Mouse (Mus musculus) cerebellum, adult 2 months (tissue): ENCODE data around the gene Slit3.

ENCODE experiments used
- CTCF ChIP-seq: fragments of 200-500 bp; IDR thresholded peaks from 2 replicates; pipeline ENCODE4 v1.5.1; 2011; ENCODE audit warnings: low read depth, mild to moderate bottlenecking, control low read depth, low read length, moderate library complexity, borderline replicate concordance; ENCODE audit not compliant: insufficient read depth
- POLR2A ChIP-seq: fragments of 200-500 bp; IDR thresholded peaks from 2 replicates; pipeline ENCODE4 v1.6.1; 2011; ENCODE audit warnings: low read length, control low read depth, borderline replicate concordance; ENCODE audit not compliant: insufficient read depth

- no peak for TF ChIP-seq CTCF
- no peak for TF ChIP-seq POLR2A
Observed at GRCm38 (mm10) chr11:35283767-35284166, 162.7 kb downstream of the Slit3 start.
